Mouse (Mus musculus) adrenal gland, postnatal 36 days (tissue): ENCODE results near the gene Cmya5. TPM values are rescaled to one million over a fixed set of nuclear protein-coding genes. Genes with fewer than 3 reads are reported as not detected.
"Not testable (repeated sequence)": the region's sequence is repeated elsewhere in the genome, so short reads cannot be mapped to it uniquely, and the experiment has no call there.

ENCODE experiments used
- DNase-seq, 2 experiments: peaks; one replicate each; pipeline ENCODE4 v3.0.0; 2021; ENCODE audit warnings: mixed read lengths in 1 of 2
- total RNA-seq, 2 experiments: library from RNA; stranded (reverse); gene quantifications; 2 replicates each; pipeline ENCODE4 v1.2.3; 2021

Cmya5 gene
- total RNA-seq, 2 experiments from 2014 or later: 0.26 to 0.43 TPM

- DNase-seq: no peak
Measured at GRCm38 (mm10) chr13:93122321-93122720, 22.2 kb downstream of the Cmya5 start.

GRCm38 (mm10) chr13:93117241-93117640 lies 27.3 kb downstream of the Cmya5 start:
- DNase-seq: no peak

- DNase-seq: no peak
Measured at GRCm38 (mm10) chr13:93102340-93103090, 42.0 kb downstream of the Cmya5 start.

- DNase-seq: no peak
Measured at GRCm38 (mm10) chr13:93098596-93098995, 45.9 kb downstream of the Cmya5 start.

GRCm38 (mm10) chr13:93096643-93097042 lies 47.9 kb downstream of the Cmya5 start:
- no peak for DNase-seq

GRCm38 (mm10) chr13:93095097-93095791 lies 49.3 kb downstream of the Cmya5 start:
- no peak for DNase-seq

DNA sequence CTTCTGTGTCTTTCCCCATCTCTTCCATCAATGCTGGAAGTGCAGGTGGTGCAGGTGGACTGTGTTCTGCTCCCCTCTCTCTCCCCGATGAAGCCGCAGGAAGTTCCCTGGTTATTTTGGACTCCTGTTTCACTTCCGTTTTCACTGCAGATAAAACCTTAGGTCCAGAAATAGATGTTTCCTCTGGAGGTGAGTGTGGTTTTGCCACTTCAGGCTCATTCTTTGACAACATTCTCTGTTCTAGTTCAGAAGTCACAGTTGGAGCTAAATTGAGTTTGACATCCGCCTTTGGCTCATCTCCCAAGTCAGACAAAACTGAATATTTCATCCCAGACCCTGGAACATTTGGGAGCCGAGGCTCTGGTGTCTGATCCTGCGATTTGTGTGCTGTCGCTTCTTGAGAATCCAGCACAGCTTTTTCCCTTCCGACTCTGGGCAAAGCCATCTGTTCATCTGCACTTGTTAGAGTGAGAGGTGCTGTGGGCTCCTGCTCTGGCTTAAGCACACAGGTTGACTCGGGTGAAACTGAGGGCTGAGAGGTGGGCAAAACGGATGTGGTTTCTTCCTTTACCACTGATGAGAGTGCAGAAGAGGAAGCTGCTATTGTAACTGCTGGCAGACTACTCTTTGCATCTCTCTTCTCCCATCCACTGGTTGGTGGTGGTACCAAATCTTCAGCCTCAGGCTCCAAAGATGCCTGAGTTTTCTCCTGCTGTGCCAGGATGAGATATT lies 50.2 kb downstream of the Cmya5 start:
- DNase-seq: peak in 1 of 2 experiments; percentile 5

DNA sequence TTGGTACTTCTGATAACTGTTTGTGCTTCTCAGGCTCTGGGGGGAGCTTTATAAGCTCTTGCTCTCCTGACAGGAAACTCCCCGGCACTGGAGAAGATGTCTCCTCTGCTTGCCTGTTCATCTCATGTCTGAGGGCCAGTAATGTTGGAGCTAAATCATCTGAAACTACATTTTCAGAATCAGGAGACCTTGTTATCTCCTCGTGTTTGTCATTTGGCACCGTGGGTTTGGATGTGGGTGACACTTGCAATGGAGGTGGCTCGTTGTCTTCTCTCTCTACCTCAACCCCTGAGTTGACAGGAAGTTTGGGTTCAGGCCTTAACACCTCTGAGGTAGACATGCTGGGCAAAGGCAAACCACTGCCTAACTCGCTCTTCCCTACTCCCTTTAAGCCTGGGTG lies 50.8 kb downstream of the Cmya5 start:
- DNase-seq: no peak

DNA sequence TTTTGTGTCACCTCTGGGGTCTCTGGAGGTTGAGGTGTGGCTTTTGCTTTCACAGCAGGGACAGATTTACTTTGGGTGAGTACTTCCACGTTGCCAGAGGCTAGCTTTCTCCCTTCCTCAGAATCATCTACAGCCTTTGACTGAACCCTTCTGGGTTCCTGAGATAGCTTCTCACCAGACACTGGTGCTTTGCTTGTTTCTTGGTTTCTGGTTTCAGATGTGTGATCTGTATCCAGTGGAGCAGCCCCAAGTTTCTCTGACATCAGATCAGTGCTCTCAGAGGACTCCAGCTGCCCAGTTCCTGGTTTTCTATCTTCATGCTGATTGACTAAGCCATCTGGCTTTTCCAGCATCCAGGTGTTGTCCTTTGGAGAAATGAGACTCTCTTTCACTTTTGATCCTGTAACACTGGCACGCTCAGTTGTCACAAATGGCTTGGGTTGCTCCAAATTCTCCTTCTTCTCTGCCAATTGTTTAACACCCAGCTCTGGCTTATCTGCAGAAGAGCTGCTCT lies 51.6 kb downstream of the Cmya5 start:
- no peak for DNase-seq

GRCm38 (mm10) chr13:93091866-93092455 lies 52.6 kb downstream of the Cmya5 start:
- no peak for DNase-seq

DNA sequence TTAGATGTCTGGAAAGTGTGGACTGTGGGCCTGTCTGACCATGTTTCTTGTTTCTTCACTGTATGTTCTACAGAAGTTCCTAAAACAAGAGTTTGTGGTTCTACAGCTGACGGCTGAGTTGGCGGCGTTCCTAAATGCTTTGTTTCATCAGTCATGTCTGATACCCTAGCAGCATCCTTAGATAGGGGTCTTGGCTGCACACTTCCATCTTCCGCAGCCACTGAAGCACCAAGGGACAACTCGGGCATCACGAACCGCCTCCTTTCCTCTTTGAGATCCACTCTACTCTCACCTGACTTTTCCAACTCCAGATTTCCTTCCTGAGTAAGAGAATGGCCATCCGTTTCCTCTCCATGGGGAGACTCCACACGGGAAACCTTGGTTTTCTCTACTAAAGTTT lies 53.3 kb downstream of the Cmya5 start:
- DNase-seq: no peak

DNA sequence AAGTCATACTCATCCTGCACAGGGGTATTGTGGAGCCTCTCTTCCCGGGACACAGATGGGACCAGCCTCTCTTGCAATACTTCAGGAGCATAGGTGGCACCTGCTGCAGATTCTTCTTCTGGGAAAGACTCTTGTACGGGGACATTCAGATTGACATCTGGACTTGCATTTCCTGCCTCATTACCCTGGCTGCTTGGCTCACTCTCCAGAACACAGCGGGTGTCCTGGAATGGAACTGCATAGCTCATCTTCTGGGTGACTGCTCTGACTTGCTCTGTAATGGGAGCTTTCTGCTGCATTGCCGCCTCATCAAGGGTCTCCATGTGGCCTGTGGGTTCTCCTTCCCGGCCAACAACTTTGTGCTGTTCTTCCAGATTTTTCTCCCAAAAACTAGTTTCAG lies 55.0 kb downstream of the Cmya5 start:
- DNase-seq: no peak

DNA sequence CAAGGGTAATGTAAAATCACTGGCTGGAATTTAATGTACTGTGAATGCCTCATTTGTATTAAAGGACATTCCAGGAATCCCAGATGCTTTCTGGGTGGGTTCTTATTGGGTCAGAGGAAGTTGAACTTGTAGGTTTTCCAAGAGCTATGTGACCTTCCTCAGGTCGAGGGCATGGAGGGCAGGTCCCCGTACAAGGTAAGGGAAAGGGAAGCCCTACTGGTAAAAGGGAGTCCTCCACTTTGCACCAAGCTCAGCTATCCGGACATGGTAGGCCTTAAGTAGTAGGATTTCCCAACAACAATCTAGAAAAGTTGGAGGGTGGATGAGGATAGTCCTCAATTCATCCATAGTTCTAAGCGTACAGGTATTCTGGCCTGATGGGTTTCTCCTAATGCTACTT lies 58.8 kb downstream of the Cmya5 start:
- no peak for DNase-seq

GRCm38 (mm10) chr13:93082324-93082723 lies 62.2 kb downstream of the Cmya5 start:
- DNase-seq: not testable (repeated sequence)

GRCm38 (mm10) chr13:93080859-93081258 lies 63.7 kb downstream of the Cmya5 start:
- DNase-seq: no peak

DNA sequence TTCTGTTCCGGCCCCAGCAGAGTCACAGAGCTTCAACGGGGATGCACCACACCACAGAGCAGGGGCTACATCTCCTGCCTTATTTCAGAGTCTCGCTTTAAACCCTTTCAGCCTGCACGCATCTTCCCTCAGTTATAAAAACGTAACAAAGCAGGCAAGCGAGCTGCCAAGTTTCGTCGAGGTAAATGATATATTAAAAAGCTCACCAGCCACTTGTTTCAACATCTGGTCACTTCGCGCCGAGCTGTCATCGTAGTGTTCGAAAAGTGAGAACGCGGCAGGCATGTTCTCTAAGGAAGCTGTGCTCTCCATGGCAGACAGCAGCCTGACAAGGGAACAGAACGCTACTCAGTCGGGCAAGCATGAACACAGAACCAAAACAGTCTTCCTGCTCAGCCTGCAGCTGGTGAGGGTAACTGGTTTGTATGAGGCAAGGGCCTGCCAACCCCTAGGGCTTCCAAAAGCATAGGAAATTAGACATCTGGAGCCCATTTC lies 70.3 kb downstream of the Cmya5 start:
- DNase-seq: no peak

DNA sequence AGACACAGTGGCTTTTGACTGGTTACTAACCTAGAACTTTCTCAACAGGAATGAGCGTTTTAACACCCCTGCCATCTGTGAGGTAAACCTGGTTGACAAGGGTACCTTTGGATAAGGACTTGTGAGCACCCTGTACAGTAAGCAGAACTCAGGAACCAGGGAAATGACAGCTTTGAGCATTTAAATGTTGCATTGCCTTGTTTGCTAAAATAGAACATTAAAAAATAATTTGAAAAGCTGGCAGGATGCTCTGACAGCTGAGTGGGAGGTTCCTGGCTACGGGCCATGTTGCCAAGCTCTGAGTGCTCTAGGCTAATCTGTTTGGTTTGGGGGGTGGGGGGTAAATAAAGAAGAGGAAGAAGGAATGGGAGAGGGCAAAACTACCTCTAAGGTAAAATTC lies 70.9 kb downstream of the Cmya5 start:
- DNase-seq: peak; percentile 30 to 51

- no peak for DNase-seq
Measured at GRCm38 (mm10) chr13:93072871-93073411, 71.6 kb downstream of the Cmya5 start.

- DNase-seq: no peak
Measured at GRCm38 (mm10) chr13:93070406-93070805, 74.1 kb downstream of the Cmya5 start.

DNA sequence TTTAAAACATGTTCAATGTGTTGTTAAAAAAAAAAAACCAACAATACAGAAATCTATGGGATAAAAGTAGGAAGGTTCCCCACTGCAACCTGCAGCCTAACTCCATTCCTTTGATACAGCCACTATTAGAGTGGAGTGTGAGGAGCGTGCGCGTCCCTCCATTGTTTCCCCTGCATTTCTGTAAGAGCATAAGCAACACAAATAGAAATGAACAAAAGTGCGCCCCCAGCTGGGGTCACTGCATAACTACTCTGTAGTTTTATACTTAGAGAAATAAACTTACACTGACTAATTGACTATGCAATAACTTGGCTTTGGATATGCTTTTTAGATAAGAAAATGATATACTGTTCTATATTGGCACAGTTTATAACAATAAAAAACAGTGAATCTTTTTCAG lies 75.0 kb downstream of the Cmya5 start:
- DNase-seq: peak; percentile 50 to 63

- no peak for DNase-seq
Measured at GRCm38 (mm10) chr13:93068353-93068752, 76.2 kb downstream of the Cmya5 start.
